Mouse (Mus musculus): ENCODE results near the gene Sowahb. TPM values are rescaled to one million over a fixed set of nuclear protein-coding genes. Genes with fewer than 3 reads are reported as not detected.

Sowahb gene
- not detected for polyA plus RNA-seq (2017; shearing (Covaris generic))

DNA sequence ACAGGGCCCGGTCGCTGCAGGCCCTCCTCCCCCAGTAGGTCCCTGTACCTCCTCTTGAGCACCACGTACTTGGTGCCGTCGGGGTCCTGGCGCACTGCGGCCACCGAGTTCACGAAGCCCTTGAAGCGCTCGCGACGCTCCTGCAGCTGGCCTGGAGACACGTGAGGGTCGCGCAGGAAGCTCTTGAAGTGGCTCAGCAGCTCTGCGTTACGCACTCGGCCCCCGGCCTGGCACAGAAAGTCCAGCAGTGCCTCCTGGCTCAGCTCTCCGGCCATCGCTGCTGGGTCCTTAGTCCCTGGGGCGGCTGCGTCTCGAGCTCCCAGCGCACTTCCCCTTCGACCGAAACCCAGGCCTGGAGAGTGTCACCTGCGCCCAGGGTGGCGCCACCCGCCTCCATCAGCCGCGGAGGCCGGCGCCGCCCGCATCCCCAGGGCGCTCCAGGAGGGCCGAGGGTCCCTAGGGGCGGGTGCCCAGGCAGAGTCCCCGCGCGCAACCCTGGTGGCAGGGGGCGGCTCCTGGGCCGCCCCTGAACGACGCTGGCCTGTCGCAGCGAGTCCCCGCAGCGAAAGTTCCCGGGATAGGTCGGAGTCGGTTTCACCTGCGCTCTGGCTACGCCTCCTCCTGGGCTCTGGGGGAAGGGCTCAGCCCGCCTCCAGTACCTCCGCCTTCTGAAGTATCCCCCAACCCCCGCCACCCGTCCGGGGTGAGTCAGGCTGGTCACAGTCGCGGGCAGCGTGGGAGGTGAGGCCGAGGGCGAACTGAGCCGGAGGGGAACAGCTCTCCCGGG lies at the start of gene Sowahb:
Gene Sowahb (minus strand): TSS at position 439 of the 787 bp plus-strand sequence.
- no peak for ATAC-seq

DNA sequence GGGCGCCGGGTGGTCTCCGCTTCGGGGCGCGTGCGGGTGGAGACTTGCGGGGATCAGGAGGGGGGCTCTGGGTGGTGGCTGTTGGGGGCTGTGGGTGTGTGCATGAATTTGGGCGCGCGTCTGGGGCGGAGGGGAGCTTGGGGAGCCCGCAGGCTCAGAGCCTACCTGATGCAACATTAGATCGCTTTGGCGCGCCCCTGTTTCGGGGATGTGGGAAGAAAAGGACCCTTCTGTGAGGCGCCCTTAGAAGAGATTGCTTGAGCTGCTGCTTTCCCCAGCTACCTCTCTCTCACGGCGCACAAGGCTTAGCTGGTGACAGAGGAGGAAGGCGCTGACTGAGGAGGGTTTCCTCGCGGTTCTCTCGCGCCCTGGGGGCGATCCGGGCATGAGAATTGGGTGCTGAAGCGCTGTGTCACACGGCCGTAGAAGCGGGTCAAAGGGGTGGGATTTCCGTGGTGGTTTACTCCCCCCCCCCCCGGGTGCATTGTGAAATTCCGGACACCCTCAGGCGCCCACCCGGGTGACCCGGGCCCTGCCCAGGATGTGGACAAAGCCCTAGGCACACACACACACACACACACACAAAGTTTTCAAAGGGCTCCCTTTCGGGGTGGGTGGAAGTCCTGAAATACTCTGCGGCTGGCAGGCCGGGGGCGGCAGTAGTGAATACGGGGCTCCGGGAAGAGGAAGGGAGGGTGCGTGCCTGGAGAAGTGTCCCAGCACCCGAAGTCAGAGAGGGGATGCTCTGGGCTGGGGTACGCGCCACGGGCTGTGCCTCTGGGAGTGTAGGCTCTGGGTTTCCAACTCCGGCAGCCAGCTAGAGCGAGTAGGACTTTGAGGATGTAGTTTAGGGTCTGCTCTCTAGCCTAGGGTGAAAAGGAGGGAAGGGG lies 49.1 kb upstream of the Sowahb start:
- no peak for ATAC-seq

DNA sequence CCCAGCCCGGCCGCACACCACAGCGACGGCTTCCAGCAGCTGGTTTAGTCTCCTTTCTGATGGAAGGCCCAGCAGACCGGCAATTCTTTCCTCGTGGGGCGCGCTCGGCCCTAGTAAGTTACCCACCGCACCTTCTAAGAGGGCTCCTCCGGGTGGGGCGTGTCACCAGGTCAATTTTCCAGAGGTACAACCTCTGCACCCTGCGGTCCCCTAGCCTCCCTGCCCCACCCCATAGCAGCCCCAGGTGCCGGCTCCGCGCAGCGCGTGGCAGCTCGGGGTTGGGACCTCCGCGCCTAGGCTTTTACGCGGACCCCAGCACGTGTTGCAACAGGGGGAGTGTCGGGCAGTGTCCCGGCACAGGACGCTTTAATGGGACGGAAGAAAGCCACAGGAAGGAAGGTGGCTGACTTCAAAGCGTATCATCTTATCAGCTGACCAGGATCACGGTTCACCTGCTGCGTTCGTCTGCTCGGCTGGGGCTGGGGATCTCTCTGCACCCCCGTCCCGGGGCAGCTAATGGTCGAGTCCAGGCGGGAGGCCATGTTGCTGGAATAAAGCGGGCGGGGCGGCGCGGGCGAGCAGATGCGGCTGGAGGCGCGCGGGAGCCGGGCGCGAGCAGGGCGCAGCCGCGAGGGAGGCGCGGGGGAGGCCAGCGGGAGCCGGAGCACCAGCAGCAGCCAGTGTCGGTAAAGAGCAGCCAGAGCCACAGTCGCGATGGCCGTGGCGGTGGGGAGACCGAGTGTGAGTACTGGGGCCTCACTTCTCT lies 48.2 kb upstream of the Sowahb start, which contains the start of gene Sept11:
Gene Sept11 (plus strand): TSS at position 581 of the 766 bp plus-strand sequence.
- peak; percentile 91 for ATAC-seq

DNA sequence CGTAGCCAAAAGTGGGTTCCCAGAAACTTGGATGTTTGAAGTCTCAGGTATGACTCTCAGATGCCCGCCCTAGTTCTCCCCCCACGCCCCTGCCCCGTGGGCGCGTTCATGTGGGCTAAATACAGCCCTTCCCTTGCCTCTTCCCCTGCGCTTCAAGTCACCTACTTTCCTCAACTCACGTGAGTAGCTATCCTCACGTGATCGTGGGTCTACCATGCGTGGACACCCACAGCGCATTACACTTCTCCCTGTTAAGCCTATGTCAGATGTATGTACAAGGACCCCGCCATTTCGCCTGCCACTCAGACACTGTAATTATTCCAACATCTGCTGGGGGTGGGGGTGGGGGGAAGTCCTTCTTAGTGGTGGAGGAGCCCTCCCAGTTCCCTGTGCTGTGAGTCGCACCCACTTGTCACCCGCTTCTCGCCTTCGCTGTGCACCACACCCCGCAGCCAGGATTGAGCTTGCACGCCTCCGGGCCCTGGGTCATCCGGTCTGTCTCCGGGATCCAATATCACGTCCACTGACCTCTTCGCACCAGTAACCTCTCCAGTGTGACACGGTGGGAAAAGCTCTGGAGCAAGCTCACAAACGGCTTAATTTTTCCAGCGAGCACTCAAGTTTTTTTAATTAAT lies 47.4 kb upstream of the Sowahb start:
- peak; percentile 9 for ATAC-seq

DNA sequence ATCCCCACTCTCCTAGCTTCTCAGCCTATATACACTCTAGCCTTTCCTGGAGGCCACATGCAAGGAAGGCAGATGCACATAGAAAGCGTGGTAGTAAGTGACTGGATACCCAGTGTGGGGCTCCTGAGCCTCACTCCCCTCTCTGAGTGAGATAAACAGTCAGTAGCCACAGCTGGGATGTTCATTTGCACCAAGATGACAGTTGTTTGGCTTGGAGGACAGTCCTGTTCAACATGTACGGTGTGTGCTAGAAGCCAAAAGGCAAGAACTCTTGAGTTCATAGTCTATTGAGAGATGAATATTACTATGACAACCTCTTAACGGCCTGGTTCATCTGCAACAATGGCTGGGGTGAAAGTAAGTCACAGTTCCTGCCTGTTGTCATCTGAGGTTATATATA lies 46.4 kb upstream of the Sowahb start:
- no peak for ATAC-seq

DNA sequence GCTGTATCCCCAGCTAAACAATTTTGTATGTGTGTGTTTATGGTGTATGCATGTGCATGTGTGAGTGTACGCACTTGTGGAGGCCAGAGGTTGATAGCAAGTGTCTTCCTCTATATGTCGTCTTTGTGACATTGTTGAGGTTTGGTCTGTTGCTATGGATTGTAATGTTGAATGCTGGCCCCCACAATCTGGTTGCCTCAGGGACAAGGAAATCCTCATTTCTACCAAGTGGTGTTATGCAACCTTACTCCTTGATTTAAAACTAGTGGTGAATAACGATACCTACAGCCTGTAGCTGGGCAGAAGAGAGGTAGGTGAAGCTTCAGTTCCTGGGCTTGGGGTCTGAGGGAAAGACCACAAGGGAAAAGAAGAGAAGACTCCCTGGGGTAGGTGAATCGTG lies 41.1 kb upstream of the Sowahb start:
- no peak for ATAC-seq

DNA sequence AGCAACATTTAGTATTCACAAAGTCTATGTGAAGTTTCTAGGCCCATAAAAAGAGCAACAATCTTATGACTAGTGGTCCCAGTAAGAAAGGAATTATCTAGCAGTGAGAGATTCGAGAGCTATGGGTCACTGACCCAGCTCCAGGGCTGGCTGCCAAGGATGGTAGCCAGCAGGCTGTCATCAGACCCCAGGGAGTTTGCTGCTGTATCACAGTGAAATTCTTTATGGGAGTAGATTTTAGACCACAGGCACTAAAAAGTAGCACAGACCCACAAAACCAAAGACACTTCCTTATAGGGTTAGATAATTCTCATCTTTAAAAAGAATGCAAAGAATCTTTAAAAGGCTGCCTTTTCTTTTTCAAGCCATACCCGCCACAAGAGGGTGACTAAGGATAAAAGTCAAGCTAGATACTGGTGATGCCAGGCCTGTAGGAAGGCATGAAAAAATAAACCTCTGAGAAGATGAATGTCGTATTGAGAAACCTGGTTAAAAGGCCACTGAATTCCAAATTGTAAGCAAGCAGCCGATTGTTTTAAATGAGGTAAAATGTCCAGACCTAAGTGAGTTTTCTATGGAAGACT lies 40.3 kb upstream of the Sowahb start:
- ATAC-seq, result no peak

DNA sequence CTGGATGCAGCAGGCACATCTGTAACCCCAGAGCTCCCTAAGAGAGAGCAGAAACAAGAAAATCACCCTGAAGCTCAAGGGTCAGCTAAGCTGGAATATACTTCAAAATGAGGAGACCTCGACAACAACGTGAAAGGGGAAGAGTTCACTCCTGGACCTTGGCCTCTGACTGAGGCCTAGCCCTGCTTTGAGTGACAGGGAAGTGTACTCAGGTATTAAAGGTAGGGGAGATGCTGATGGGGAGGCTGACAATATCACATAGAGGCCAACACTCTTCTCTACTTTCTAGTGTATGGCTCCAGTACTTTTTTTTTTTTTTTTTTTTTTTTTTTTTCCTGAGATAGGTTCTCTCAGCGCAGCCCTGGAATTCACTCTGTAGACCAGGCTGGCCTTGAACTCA lies 34.8 kb upstream of the Sowahb start:
- ATAC-seq, result no peak

DNA sequence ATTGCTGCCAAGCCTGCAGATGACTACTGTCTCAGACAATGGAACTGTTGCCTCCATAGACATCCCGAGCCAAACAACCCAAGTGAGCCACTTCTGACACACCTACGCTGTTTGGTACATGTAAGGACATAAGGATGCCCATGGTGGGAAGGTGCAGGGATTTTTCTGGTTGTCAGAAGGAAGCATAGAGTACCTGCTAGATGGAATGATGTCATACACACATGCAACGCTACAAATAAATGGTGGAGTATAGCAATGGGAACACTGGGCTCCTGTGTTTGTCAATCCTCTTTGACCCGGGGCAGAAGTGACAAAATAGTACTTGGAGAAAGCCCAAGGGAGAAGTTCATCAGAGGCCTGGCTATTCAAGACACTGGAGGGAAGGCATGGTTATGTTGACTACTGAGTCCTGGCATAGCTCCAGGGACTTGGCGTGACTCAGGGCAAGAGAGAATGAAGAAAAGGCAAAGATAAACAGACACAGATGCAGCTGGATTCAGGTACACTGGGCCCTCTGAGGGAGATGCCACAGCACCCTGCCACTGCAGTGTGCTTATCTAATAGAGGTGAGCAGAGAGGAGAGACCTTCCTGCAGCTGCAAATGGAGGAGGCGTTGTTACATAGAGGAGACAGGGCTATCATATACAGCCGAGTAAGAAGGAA lies 33.0 kb upstream of the Sowahb start:
- no peak for ATAC-seq

DNA sequence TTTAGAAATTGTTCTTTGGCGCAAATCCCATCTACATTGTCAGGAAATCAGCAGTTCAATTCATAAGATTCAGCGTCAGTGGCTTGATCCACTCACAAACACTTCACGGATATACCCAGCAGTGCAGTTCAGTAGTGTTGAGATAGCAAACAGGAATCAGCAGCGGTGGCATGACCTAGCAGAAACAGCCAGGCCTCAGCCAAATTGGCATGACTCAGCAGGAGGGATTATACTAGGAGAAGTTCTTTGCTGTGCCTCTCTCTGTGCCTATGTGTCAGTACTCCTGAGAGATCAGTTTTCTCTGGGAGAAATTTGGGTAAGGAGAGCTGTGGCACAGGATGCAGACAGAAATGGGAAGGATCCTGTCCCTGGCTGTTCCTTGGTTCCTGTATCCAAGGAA lies 16.0 kb upstream of the Sowahb start:
- ATAC-seq, result no peak

DNA sequence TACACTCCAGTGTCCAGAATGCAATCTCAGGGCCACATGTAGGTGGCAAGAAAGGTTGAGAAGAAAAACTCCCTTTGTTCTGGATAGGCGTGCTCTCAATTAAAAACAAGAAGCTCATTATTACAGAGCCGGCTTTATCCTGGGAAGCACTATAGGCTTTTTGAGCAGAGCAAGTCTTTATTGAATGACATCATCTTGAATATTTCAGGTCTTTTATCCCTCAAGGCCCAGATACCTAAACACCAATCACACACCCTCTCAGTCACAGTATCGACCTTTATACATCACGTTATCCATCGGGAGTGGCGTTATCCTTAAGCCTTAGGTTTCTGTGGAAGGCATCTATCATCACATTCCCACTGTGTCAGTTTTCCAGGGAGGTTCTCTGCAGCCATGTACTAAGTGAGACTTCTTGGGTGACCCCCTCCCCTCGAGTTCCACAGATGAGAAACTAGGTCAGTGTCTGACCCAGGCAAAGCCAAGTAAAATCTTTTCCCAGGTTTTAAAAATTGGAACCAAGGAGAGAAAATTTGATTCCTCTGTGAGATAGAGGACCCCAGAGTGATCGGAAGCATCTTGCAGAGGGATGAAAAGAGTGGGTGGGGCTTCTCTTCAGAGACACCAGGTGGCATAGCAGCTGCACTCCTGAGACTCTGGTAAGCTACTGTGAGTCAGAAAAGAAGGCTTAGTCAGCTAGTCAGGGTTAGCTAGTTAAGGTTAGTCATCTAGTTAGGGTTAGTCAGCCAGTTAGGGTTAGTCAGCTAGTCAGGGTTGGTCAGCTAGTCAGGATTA lies 9.0 kb upstream of the Sowahb start:
- no peak for ATAC-seq

DNA sequence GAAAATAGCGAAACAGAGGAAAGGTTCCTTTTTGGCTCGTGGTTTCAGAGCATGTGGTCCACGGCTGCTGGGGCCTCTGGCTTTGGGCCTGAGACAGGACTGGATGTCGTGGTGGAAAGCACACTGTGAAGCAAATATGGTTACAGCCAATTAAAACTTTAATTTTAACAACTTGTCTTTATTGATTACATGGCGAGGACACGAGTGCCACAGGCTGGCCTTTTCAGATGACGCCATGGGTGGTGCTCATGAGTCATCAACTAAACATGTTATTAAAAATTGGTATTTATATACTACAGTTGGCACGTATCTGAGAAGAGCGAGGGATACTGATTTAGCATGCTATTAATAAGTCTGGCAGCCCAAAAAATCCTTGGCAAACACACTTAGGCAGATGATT lies 7.1 kb upstream of the Sowahb start:
- no peak for ATAC-seq

DNA sequence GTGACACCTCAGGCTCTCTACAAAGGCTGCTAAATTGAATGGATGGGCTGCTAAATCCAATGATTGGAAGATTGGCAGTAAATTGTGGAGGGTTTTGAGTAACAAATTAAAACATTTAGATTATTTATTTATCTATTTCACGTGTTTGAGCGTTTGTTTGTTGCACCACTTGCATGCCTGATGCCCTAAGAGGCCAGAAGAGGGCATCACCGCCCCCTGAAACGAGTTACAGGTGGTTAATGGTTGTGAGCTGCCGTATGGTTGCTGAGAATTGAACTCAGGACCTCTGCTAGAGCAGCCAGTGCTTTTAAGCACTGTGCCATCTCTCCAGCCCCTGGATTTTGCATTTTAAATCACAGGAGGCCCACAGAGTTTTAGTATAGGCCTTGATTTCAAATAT lies 6.2 kb upstream of the Sowahb start:
- ATAC-seq, result no peak

DNA sequence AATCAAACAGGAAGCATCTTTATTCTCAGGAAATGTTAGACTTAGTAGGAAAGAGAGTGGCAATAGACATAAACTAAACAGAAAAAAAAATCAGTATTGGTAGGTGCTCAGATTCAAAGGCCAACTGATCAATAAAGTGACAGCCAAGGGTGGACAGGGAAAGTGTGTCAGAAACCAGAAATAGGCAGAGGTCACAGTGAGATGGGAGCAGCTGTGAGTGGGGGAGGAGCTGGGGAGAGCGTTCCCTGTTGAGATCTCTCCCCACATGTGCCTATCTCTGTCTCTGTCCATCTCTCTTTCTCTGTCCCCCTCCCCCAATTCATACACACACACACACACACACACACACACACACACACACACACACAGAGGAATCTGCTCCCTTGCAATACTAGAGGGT lies 5.1 kb upstream of the Sowahb start:
- ATAC-seq, result no peak

DNA sequence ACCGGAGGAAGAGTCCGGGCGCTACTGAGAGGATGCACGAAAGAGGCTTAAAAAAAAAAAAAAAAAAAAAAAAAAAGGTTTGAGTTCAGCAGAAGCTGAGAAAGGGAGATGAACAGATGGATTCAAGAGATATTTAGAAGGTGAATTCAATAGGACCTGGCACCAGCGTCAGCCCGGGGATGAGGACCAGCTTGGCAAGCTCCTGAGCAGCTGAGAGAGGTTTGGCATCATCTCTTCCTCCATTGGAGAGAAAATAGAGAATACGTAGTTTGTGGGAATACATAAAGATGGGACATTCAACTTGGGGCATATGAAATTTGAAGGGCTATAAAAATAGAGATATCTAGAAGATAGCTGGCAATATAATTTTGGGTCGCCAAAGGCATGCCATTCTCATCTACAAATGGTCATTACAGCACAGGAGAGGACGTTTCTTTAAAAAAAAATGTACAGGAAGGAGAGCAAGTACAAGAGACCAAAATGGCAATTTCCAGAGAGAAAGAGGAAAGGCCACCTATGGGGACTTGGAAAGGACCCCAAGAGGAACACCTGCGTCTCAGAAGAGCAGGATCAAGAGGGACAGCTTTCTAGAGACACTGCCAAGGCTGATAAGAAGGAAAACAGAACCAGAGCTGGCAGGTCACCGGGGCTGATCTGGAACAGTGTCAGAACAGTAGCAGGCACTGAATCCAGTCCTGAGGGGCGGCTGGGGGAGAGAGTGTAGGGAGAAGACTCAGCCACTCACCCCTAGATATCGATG lies 3.8 kb upstream of the Sowahb start:
- ATAC-seq, result no peak

DNA sequence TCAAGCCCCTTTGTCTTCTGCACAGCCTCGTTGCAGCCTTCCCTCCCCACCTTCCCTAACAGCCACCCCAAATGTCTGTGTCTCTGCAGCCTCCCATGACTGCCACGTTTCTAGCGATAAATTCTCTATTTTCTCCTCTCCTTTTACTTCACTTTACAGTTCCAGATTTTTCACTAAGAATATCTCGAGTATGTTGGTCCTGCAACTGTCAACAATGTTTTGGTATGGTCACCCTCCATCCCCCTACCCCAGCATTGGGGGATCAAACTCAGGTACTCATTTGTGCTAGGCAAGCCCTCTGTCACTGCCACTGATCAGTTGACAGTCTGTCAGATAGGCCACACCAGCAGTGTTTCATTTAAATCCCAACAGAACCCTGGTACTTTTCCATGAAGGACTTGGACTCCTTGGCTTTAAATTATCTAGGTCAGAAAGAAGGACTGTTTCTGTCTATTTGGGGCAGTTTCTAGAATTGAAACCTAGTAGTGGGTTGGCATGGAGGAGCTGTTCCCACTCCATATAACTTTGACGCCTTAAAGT lies 1.6 kb upstream of the Sowahb start:
- ATAC-seq, result no peak

DNA sequence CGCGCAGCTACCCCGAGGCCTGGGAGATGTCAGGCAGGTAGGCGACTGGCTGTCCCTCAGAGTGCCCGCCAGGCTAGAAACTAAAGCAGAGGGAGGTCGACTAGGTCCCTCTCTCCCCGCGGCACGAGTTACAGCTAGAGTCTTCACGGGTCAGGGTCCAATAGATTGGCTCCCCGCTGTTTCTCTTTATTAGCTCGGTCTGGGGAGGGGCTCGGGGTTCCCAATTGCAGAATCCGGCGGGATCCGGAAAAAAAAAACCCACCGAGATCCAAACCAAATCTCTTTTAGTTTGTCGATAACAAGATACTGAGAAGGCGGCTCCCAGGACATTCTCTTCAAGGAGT lies 521 bp upstream of the Sowahb start:
- ATAC-seq, result no peak

DNA sequence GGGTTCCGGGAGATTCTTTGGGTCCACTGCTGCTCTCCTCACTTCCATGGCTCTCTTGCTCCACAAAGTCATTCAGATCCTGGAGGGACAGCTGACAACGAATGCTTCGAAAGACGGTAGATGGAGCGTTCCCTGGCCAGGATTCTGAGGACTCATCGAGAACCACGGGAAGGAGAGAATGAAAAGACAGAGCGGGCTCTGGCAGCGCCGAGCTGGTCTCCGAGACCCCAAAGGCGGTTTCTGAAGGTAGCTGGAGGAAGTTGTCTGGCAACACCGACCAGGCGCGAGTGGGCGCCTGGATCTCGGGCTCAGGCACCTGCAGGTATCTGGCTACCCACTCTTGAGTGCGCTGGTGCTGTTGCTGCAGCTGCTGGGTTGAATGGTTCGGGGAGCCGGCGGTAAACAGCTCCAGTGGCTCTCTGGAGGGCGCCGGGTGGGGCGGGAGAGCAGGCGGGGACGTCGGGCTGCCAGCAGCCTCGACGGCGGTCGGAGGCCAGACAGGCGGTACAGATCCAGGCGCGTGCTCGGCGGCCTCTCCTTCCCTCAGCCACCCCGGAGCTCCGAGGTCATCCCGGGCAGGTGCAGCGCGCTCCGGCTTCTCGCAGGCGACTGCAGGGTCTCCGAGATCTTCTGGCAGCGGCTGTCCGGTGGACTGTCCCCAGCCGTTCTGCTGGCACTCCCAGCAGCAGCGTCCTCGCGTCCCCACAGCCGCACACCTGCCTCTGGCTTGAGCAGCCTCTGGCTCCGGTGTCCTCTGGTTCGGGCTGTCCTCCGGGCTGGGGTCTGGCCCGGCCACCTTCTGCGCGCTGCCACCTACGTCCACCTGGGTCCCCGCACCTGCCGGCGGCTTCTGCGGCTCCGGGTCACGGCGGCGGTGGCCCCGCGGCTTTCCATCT lies 886 bp downstream of the Sowahb start:
- ATAC-seq, result no peak
